Mouse (Mus musculus) hindbrain, embryonic 10.5 days (tissue): ENCODE measurements around the gene Gmds. TPM values are rescaled to one million over a fixed set of nuclear protein-coding genes. Genes with fewer than 3 reads are reported as not detected.
A peak's percentile ranks its signal among the peaks of the same experiment; 100 is the strongest.

ENCODE experiments used
- DNase-seq: peaks from one replicate; pipeline ENCODE4 v3.0.0-alpha.2; 2017; ENCODE audit warnings: low spot score
- H3K27ac ChIP-seq: fragments of 300-500 bp; sonication (generic); 2 replicates; pipeline ENCODE4 v1.5.1; 2016; ENCODE audit warnings: mild to moderate bottlenecking, moderate library complexity
- H3K27me3 ChIP-seq: fragments of 300-500 bp; sonication (generic); 2 replicates; pipeline ENCODE4 v1.6.1; 2016; ENCODE audit warnings: mild to moderate bottlenecking; ENCODE audit not compliant: poor library complexity, insufficient read depth, severe bottlenecking
- H3K36me3 ChIP-seq: fragments of 300-500 bp; sonication (generic); 2 replicates; pipeline ENCODE4 v1.6.1; 2016; ENCODE audit warnings: mild to moderate bottlenecking, moderate library complexity
- H3K4me1 ChIP-seq: fragments of 300-500 bp; sonication (generic); replicated peaks from 2 replicates; pipeline ENCODE4 v1.6.1; 2016; ENCODE audit warnings: mild to moderate bottlenecking
- H3K4me3 ChIP-seq: fragments of 300-500 bp; sonication (generic); 2 replicates; pipeline ENCODE4 v1.5.1; 2016; ENCODE audit warnings: mild to moderate bottlenecking, moderate library complexity
- H3K9me3 ChIP-seq: fragments of 300-500 bp; sonication (generic); 2 replicates; pipeline ENCODE4 v1.6.1; 2016; ENCODE audit warnings: mild to moderate bottlenecking, moderate library complexity
- WGBS: fragments of 180-500 bp; shearing (Covaris S2); methylation state at CpG from one replicate; pipeline ENCODE4 v1.1.7; 2016; 5-methylcytosine and 5-hydroxymethylcytosine counted together
- polyA plus RNA-seq: library from polyadenylated mRNA; unstranded; fragments of >200 nt; fragmentation: Nextera tagmentation; extraction: Ambion mirVana; gene quantifications from 2 replicates; pipeline ENCODE4 v1.2.1, GENCODE M21; 2016

Gmds gene
- polyA plus RNA-seq, 1 experiment from 2014 or later: 29.2 TPM

GRCm38 (mm10) chr13:32242200-32242599 is 96.3 kb downstream of the Gmds start:
- H3K27ac ChIP-seq: no peak overlapping the region
- H3K4me3 ChIP-seq: no peak overlapping the region
- WGBS: 74% methylated on average over 4 of the region's 4 CpGs
- H3K36me3 ChIP-seq: no peaks in the 10 kb centered on the region
- H3K27me3 ChIP-seq: no peaks in the 10 kb centered on the region
- H3K9me3 ChIP-seq: no peaks in the 10 kb centered on the region
- DNase-seq: no peak
- no peaks in the 10 kb centered on the region for H3K4me1 ChIP-seq

- Histone ChIP-seq H3K4me1 (0 out of 2 replicates have a peak, but pooled peaks cover 2% of the 10 kb centered on the region), H3K9me3 (no peaks in the 10 kb centered on the region), H3K27me3 (no peaks in the 10 kb centered on the region), H3K27ac (no peak overlapping the region), H3K4me3 (no peak overlapping the region), H3K36me3 (no peaks in the 10 kb centered on the region)
- DNase-seq: no peak
- 74% methylated on average over 3 of the region's 3 CpGs for WGBS
These were observed 102.3 kb downstream of the Gmds start for GRCm38 (mm10) chr13:32236269-32236678.

GRCm38 (mm10) chr13:32235046-32235445 is 103.5 kb downstream of the Gmds start:
- H3K36me3 ChIP-seq: no peaks in the 10 kb centered on the region
- no peak overlapping the region for H3K4me3 ChIP-seq
- no peak for DNase-seq
- H3K27me3 ChIP-seq: no peaks in the 10 kb centered on the region
- no peak overlapping the region for H3K27ac ChIP-seq
- H3K4me1 ChIP-seq: 0 out of 2 replicates have a peak, but pooled peaks cover 2% of the 10 kb centered on the region
- 96% methylated on average over 4 of the region's 4 CpGs for WGBS
- H3K9me3 ChIP-seq: no peaks in the 10 kb centered on the region

- Histone ChIP-seq H3K4me1 (0 out of 2 replicates have a peak, but pooled peaks cover 2% of the 10 kb centered on the region), H3K27ac (no peak overlapping the region), H3K4me3 (no peak overlapping the region), H3K27me3 (no peaks in the 10 kb centered on the region), H3K9me3 (no peaks in the 10 kb centered on the region), H3K36me3 (no peaks in the 10 kb centered on the region)
- 81% methylated on average over 9 of the region's 9 CpGs for whole genome bisulfite sequencing
- no peak for DNase-seq
These were observed 104.5 kb downstream of the Gmds start for GRCm38 (mm10) chr13:32234019-32234418.

GRCm38 (mm10) chr13:32232391-32232790 is 106.1 kb downstream of the Gmds start:
- Histone ChIP-seq H3K9me3 (no peaks in the 10 kb centered on the region), H3K4me1 (0 out of 2 replicates have a peak, but pooled peaks cover 2% of the 10 kb centered on the region), H3K27ac (no peak overlapping the region), H3K27me3 (no peaks in the 10 kb centered on the region), H3K36me3 (no peaks in the 10 kb centered on the region), H3K4me3 (no peak overlapping the region)
- DNase-seq: no peak
- 89% methylated on average over 5 of the region's 5 CpGs for WGBS

- DNase-seq: no peak
- H3K36me3 ChIP-seq: no peaks in the 10 kb centered on the region
- whole genome bisulfite sequencing: 89% methylated on average over 5 of the region's 5 CpGs
- H3K9me3 ChIP-seq: no peaks in the 10 kb centered on the region
- H3K4me1 ChIP-seq: 0 out of 2 replicates have a peak, but pooled peaks cover 2% of the 10 kb centered on the region
- no peaks in the 10 kb centered on the region for H3K27me3 ChIP-seq
- no peak overlapping the region for H3K4me3 ChIP-seq
- H3K27ac ChIP-seq: no peak overlapping the region
These were observed 106.6 kb downstream of the Gmds start for GRCm38 (mm10) chr13:32231956-32232355.

GRCm38 (mm10) chr13:32227874-32228562 is 110.5 kb downstream of the Gmds start:
- Histone ChIP-seq H3K27me3 (no peaks in the 10 kb centered on the region), H3K27ac (no peak overlapping the region), H3K4me3 (no peak overlapping the region), H3K36me3 (no peaks in the 10 kb centered on the region), H3K4me1 (no peaks in the 10 kb centered on the region), H3K9me3 (no peaks in the 10 kb centered on the region)
- no peak for DNase-seq
- 84% methylated on average over 6 of the region's 6 CpGs for WGBS

- Histone ChIP-seq H3K27me3 (no peaks in the 10 kb centered on the region), H3K9me3 (no peaks in the 10 kb centered on the region), H3K4me1 (0 out of 2 replicates have a peak, but pooled peaks cover 5% of the 10 kb centered on the region), H3K4me3 (no peak overlapping the region), H3K27ac (no peak overlapping the region), H3K36me3 (no peaks in the 10 kb centered on the region)
- DNase-seq: no peak
- 81% methylated on average over 2 of the region's 2 CpGs for WGBS
These were observed 120.9 kb downstream of the Gmds start for GRCm38 (mm10) chr13:32217647-32218046.

- Histone ChIP-seq H3K27ac (no peak overlapping the region), H3K27me3 (no peaks in the 10 kb centered on the region), H3K4me1 (0 out of 2 replicates have a peak, but pooled peaks cover 5% of the 10 kb centered on the region), H3K36me3 (no peaks in the 10 kb centered on the region), H3K4me3 (no peak overlapping the region), H3K9me3 (no peaks in the 10 kb centered on the region)
- 48% methylated on average over 9 of the region's 9 CpGs for WGBS
- DNase-seq: peak; percentile 21
These were observed 124.7 kb downstream of the Gmds start for GRCm38 (mm10) chr13:32213702-32214452.

GRCm38 (mm10) chr13:32212125-32212524 is 126.4 kb downstream of the Gmds start:
- Histone ChIP-seq H3K9me3 (no peaks in the 10 kb centered on the region), H3K4me3 (no peak overlapping the region), H3K27me3 (no peaks in the 10 kb centered on the region), H3K27ac (no peak overlapping the region), H3K4me1 (0 out of 2 replicates have a peak, but pooled peaks cover 3% of the 10 kb centered on the region), H3K36me3 (no peaks in the 10 kb centered on the region)
- no peak for DNase-seq
- WGBS: 72% methylated on average over 2 of the region's 2 CpGs

GRCm38 (mm10) chr13:32207172-32207908 is 131.2 kb downstream of the Gmds start:
- 76% methylated on average over 5 of the region's 5 CpGs for WGBS
- Histone ChIP-seq H3K36me3 (no peaks in the 10 kb centered on the region), H3K4me1 (no peaks in the 10 kb centered on the region), H3K27me3 (no peaks in the 10 kb centered on the region), H3K4me3 (no peak overlapping the region), H3K9me3 (no peaks in the 10 kb centered on the region), H3K27ac (no peak overlapping the region)
- no peak for DNase-seq

- Histone ChIP-seq H3K4me3 (no peak overlapping the region), H3K4me1 (peaks cover 12% of the 10 kb centered on the region; the same call in 1 of the 2 replicates), H3K36me3 (no peaks in the 10 kb centered on the region), H3K9me3 (0 out of 2 replicates have a peak, but pooled peaks cover 4% of the 10 kb centered on the region), H3K27me3 (no peaks in the 10 kb centered on the region), H3K27ac (peak overlapping the region; percentile 66)
- 27% methylated on average over 3 of the region's 3 CpGs for WGBS
- DNase-seq: peak; percentile 48
These were observed 158.6 kb downstream of the Gmds start for GRCm38 (mm10) chr13:32179906-32180305.
